Comparison of ENCODE assay signal across 22 mouse cellular contexts in the genomic region with DNA sequence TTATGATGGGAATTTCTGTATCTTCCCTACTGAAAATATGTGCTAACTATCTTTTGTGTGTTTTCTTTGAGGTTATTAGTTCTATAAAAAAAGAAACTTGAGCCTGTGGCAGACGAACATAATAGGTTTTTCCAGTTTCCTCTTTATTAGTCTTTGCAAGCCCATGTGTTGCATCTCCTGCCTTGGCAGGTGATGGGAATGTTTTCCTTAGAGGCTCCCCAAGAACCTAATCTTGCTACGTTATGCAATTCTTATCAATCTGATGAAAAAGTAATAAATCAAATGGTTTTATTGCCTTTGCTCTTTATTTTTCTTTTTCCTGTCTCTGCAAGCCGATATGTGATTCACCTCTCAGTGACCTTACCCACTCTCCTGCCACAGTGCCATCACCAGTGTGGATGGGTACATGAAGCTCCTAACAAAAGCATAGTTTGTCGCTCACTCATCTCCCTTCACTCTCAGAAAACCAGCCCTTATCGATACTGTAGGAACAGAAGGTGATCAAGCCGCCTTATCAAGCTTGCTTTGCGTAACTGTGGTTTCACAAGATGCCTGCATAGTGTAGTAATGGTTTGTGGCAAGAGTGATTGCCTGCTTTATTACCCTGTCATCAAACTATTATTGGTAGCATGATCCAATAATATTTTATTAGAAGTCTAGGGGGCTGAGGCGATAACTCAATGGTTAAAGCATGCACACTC.
"Had no signal": no experiment of that assay in that cellular context is flagged by ENCODE, and none has a peak within 500 bp of the region (broad histone marks: within the 10 kb centered on the region; RNA-seq: fewer than 3 reads in every experiment).

No protein-coding gene starts in this region.

- H3K4me3 ChIP-seq: kidney, embryonic 15.5 days; limb, embryonic 13.5 days; liver, embryonic 12.5 days; liver, embryonic 15.5 days; lung, embryonic 15.5 days; megakaryocyte, embryonic 14.5 days; midbrain, embryonic 10.5 days; midbrain, embryonic 13.5 days had no signal

- H3K4me2 ChIP-seq: kidney, embryonic 15.5 days; limb, embryonic 13.5 days; liver, embryonic 12.5 days; liver, embryonic 15.5 days; lung, embryonic 15.5 days; midbrain, embryonic 13.5 days had no signal

- H3K27me3 ChIP-seq: kidney, embryonic 15.5 days; limb, embryonic 13.5 days; liver, embryonic 12.5 days; liver, embryonic 15.5 days; lung, embryonic 15.5 days; midbrain, embryonic 13.5 days had no signal

- H3K36me3 ChIP-seq: kidney, embryonic 15.5 days; limb, embryonic 13.5 days; liver, embryonic 12.5 days; liver, embryonic 15.5 days; lung, embryonic 15.5 days; midbrain, embryonic 10.5 days; midbrain, embryonic 13.5 days had no signal

- DNase-seq: kidney, adult 11 months; kidney, adult 8-10 months; kidney, postnatal 10 days; kidney, postnatal 36 days; left cerebral cortex, postnatal 4 days; lung, adult 18-20 months; lung, postnatal 10 days; lung, postnatal 36 days; right cerebral cortex, adult 18-20 months; right cerebral cortex, postnatal 14 days; right cerebral cortex, postnatal 4 days; thymus, adult 2 months; thymus, postnatal 14 days; thymus, postnatal 4 days had no signal

- H3K9ac ChIP-seq: kidney, embryonic 15.5 days; limb, embryonic 13.5 days; liver, embryonic 12.5 days; liver, embryonic 15.5 days; lung, embryonic 15.5 days; midbrain, embryonic 13.5 days had no signal

- H3K27ac ChIP-seq: kidney, embryonic 15.5 days; limb, embryonic 13.5 days; liver, embryonic 12.5 days; liver, embryonic 15.5 days; lung, embryonic 15.5 days; midbrain, embryonic 10.5 days; midbrain, embryonic 13.5 days had no signal

- ATAC-seq: liver, embryonic 12.5 days; midbrain, embryonic 13.5 days had no signal

- H3K9me3 ChIP-seq: kidney, embryonic 15.5 days; limb, embryonic 13.5 days; liver, embryonic 12.5 days; liver, embryonic 15.5 days; lung, embryonic 15.5 days; megakaryocyte, embryonic 14.5 days; midbrain, embryonic 10.5 days; midbrain, embryonic 13.5 days had no signal
